Mouse (Mus musculus): Measurements from ENCODE around the gene Hap1. TPM values are rescaled to one million over a fixed set of nuclear protein-coding genes. Genes with fewer than 3 reads are reported as not detected.
"Not testable (repeated sequence)": the region's sequence is repeated elsewhere in the genome, so short reads cannot be mapped to it uniquely, and the experiment has no call there.

Gene Hap1
- polyA plus RNA-seq, 2 experiments = 1.6 to 4.4 TPM

GRCm38 (mm10) chr11:100327316-100327715, 28.6 kb downstream of the Hap1 start:
- Histone ChIP-seq H3K36me3 (ENCODE audit: control insufficient read depth, insufficient read depth, low read length) (peaks cover 5% of the 10 kb centered on the region), H3K4me3 (replicated peaks; ENCODE audit: low read length) (no peak overlapping the region), H3K9me3 (ENCODE audit: control insufficient read depth, low read length) (no peaks in the 10 kb centered on the region), H3K27me3 (ENCODE audit: control insufficient read depth, insufficient read depth, low read length) (no peaks in the 10 kb centered on the region), H3K9ac (ENCODE audit: low read depth, low read length, severe bottlenecking) (no peak overlapping the region), H3K27ac (replicated peaks; ENCODE audit: low read depth, low read length) (no peak overlapping the region), H3K4me2 (replicated peaks; ENCODE audit: low read depth, low read length, severe bottlenecking) (no peak overlapping the region), H3K4me1 (ENCODE audit: control insufficient read depth, insufficient read depth, low read length) (no peaks in the 10 kb centered on the region)
- WGBS = 74% methylated on average over 11 of the region's 11 CpGs
- no peak for DNase-seq (ENCODE audit: low spot score)
- no peak for TF ChIP-seq POLR2A (IDR thresholded peaks at IDR 0.05; ENCODE audit: borderline replicate concordance, extremely low read depth, insufficient read depth, insufficient read length)
- no peak for ATAC-seq (ENCODE audit: low FRiP score, low read depth)

- no peaks in the 10 kb centered on the region for H3K9me3 ChIP-seq (ENCODE audit: control insufficient read depth, low read length)
- WGBS = 83% methylated on average over 11 of the region's 11 CpGs
- H3K27me3 ChIP-seq (ENCODE audit: control insufficient read depth, insufficient read depth, low read length) = no peaks in the 10 kb centered on the region
- H3K4me3 ChIP-seq (replicated peaks; ENCODE audit: low read length) = no peak overlapping the region
- peaks cover 19% of the 10 kb centered on the region for H3K36me3 ChIP-seq (ENCODE audit: control insufficient read depth, insufficient read depth, low read length)
- no peak overlapping the region for H3K27ac ChIP-seq (replicated peaks; ENCODE audit: low read depth, low read length)
- no peaks in the 10 kb centered on the region for H3K4me1 ChIP-seq (ENCODE audit: control insufficient read depth, insufficient read depth, low read length)
- no peak overlapping the region for H3K9ac ChIP-seq (ENCODE audit: low read depth, low read length, severe bottlenecking)
- ATAC-seq (ENCODE audit: low FRiP score, low read depth) = no peak
- no peak for DNase-seq (ENCODE audit: low spot score)
- H3K4me2 ChIP-seq (replicated peaks; ENCODE audit: low read depth, low read length, severe bottlenecking) = no peak overlapping the region
- TF ChIP-seq POLR2A (IDR thresholded peaks at IDR 0.05; ENCODE audit: borderline replicate concordance, extremely low read depth, insufficient read depth, insufficient read length) = no peak
Measured at GRCm38 (mm10) chr11:100325062-100325629, 30.8 kb downstream of the Hap1 start.

- H3K4me3 ChIP-seq (replicated peaks; ENCODE audit: low read length) = no peak overlapping the region
- H3K36me3 ChIP-seq (ENCODE audit: control insufficient read depth, insufficient read depth, low read length) = peaks cover 19% of the 10 kb centered on the region
- H3K27ac ChIP-seq (replicated peaks; ENCODE audit: low read depth, low read length) = no peak overlapping the region
- no peak for TF ChIP-seq POLR2A (IDR thresholded peaks at IDR 0.05; ENCODE audit: borderline replicate concordance, extremely low read depth, insufficient read depth, insufficient read length)
- no peaks in the 10 kb centered on the region for H3K9me3 ChIP-seq (ENCODE audit: control insufficient read depth, low read length)
- H3K27me3 ChIP-seq (ENCODE audit: control insufficient read depth, insufficient read depth, low read length) = no peaks in the 10 kb centered on the region
- no peak overlapping the region for H3K4me2 ChIP-seq (replicated peaks; ENCODE audit: low read depth, low read length, severe bottlenecking)
- no peaks in the 10 kb centered on the region for H3K4me1 ChIP-seq (ENCODE audit: control insufficient read depth, insufficient read depth, low read length)
- no peak for ATAC-seq (ENCODE audit: low FRiP score, low read depth)
- DNase-seq (ENCODE audit: low spot score) = peak; percentile 38
- WGBS = 19% methylated on average over 3 of the region's 3 CpGs
- no peak overlapping the region for H3K9ac ChIP-seq (ENCODE audit: low read depth, low read length, severe bottlenecking)
Measured at GRCm38 (mm10) chr11:100323578-100323977, 32.4 kb downstream of the Hap1 start.

- Histone ChIP-seq H3K36me3 (ENCODE audit: control insufficient read depth, insufficient read depth, low read length) (peaks cover 19% of the 10 kb centered on the region), H3K9ac (ENCODE audit: low read depth, low read length, severe bottlenecking) (no peak overlapping the region), H3K4me1 (ENCODE audit: control insufficient read depth, insufficient read depth, low read length) (no peaks in the 10 kb centered on the region), H3K27me3 (ENCODE audit: control insufficient read depth, insufficient read depth, low read length) (no peaks in the 10 kb centered on the region), H3K4me2 (replicated peaks; ENCODE audit: low read depth, low read length, severe bottlenecking) (no peak overlapping the region), H3K27ac (replicated peaks; ENCODE audit: low read depth, low read length) (no peak overlapping the region), H3K4me3 (replicated peaks; ENCODE audit: low read length) (no peak overlapping the region), H3K9me3 (ENCODE audit: control insufficient read depth, low read length) (no peaks in the 10 kb centered on the region)
- ATAC-seq (ENCODE audit: low FRiP score, low read depth) = no peak
- DNase-seq (ENCODE audit: low spot score) = no peak
- no peak for TF ChIP-seq POLR2A (IDR thresholded peaks at IDR 0.05; ENCODE audit: borderline replicate concordance, extremely low read depth, insufficient read depth, insufficient read length)
- WGBS = 65% methylated on average over 3 of the region's 3 CpGs
Measured at GRCm38 (mm10) chr11:100322591-100323258, 33.2 kb downstream of the Hap1 start.

- H3K4me3 ChIP-seq (replicated peaks; ENCODE audit: low read length) = not testable (repeated sequence)
Measured at GRCm38 (mm10) chr11:100321479-100322305, 34.2 kb downstream of the Hap1 start.

GRCm38 (mm10) chr11:100320701-100321410, 35.1 kb downstream of the Hap1 start:
- Histone ChIP-seq H3K36me3 (ENCODE audit: control insufficient read depth, insufficient read depth, low read length) (peaks cover 19% of the 10 kb centered on the region), H3K27ac (replicated peaks; ENCODE audit: low read depth, low read length) (peak overlapping the region; percentile 96), H3K9ac (ENCODE audit: low read depth, low read length, severe bottlenecking) (peak overlapping the region; percentile 95), H3K4me3 (replicated peaks; ENCODE audit: low read length) (peak overlapping the region; percentile 82), H3K4me2 (replicated peaks; ENCODE audit: low read depth, low read length, severe bottlenecking) (peak overlapping the region; percentile 72)
- H3K4me1 ChIP-seq (ENCODE audit: control insufficient read depth, insufficient read depth, low read length); H3K9me3 ChIP-seq (ENCODE audit: control insufficient read depth, low read length); ATAC-seq (ENCODE audit: low FRiP score, low read depth); DNase-seq (ENCODE audit: low spot score); H3K27me3 ChIP-seq (ENCODE audit: control insufficient read depth, insufficient read depth, low read length): not testable (repeated sequence)
- 17% methylated on average over 11 of the region's 11 CpGs for WGBS

More at GRCm38 (mm10) chr11:100321479-100322305, 34.2 kb downstream of the Hap1 start:
- H3K36me3 ChIP-seq (ENCODE audit: control insufficient read depth, insufficient read depth, low read length) = peaks cover 19% of the 10 kb centered on the region
- not testable (repeated sequence) for H3K27ac ChIP-seq (replicated peaks; ENCODE audit: low read depth, low read length); H3K4me1 ChIP-seq (ENCODE audit: control insufficient read depth, insufficient read depth, low read length); H3K9ac ChIP-seq (ENCODE audit: low read depth, low read length, severe bottlenecking); H3K4me2 ChIP-seq (replicated peaks; ENCODE audit: low read depth, low read length, severe bottlenecking); H3K9me3 ChIP-seq (ENCODE audit: control insufficient read depth, low read length); H3K27me3 ChIP-seq (ENCODE audit: control insufficient read depth, insufficient read depth, low read length); DNase-seq (ENCODE audit: low spot score); ATAC-seq (ENCODE audit: low FRiP score, low read depth)
- WGBS = 83% methylated on average over 7 of the region's 7 CpGs
